Mouse (Mus musculus): ENCODE results near the gene Slc22a1.

GRCm38 (mm10) chr17:12673871-12674270, 1.8 kb downstream of the Slc22a1 start:
- TF ChIP-seq MAFK (IDR thresholded peaks at IDR 0.05; ENCODE audit: insufficient read depth, low read depth, low read length) = no peak
- TF ChIP-seq CHD2 (IDR thresholded peaks at IDR 0.05; ENCODE audit: low read depth, low read length) = no peak
- TF ChIP-seq ZC3H11A (IDR thresholded peaks at IDR 0.05; ENCODE audit: borderline replicate concordance, low read depth, low read length) = no peak
